Mouse (Mus musculus) embryonic facial prominence, embryonic 14.5 days (tissue): ENCODE data around the gene Naa38. TPM values are rescaled to one million over a fixed set of nuclear protein-coding genes. Genes with fewer than 3 reads are reported as not detected.
A peak's percentile ranks its signal among the peaks of the same experiment; 100 is the strongest.

ENCODE experiments used
- ATAC-seq: fragments of 200-750 bp; cut with Nextera tagmentation; 2 replicates; pipeline ENCODE4 v1.8.0; 2017; ENCODE audit warnings: low read depth, moderate number of reproducible peaks, moderate TSS enrichment
- DNase-seq: peaks from one replicate; pipeline ENCODE4 v3.0.0-alpha.2; 2015; ENCODE audit warnings: low spot score
- H3K27ac ChIP-seq: fragments of 300-500 bp; sonication (generic); replicated peaks from 2 replicates; pipeline ENCODE4 v1.5.1; 2014; ENCODE audit warnings: low read depth, mild to moderate bottlenecking, low read length, moderate library complexity
- H3K27me3 ChIP-seq: fragments of 300-500 bp; sonication (generic); replicated peaks from 2 replicates; pipeline ENCODE4 v1.6.1; 2014; ENCODE audit warnings: low read length; ENCODE audit not compliant: control insufficient read depth, insufficient read depth
- H3K36me3 ChIP-seq: fragments of 300-500 bp; sonication (generic); 2 replicates; pipeline ENCODE4 v1.6.1; 2014; ENCODE audit warnings: low read length, mixed read lengths; ENCODE audit not compliant: control insufficient read depth, insufficient read depth
- H3K4me1 ChIP-seq: fragments of 300-500 bp; sonication (generic); 2 replicates; pipeline ENCODE4 v1.6.1; 2014; ENCODE audit warnings: antibody characterized with exemption, low read length; ENCODE audit not compliant: control insufficient read depth, insufficient read depth
- H3K4me2 ChIP-seq: fragments of 300-500 bp; sonication (generic); 2 replicates; pipeline ENCODE4 v1.6.1; 2014; ENCODE audit warnings: low read depth, mild to moderate bottlenecking, low read length, moderate library complexity, mixed read lengths
- H3K4me3 ChIP-seq: fragments of 300-500 bp; sonication (generic); 2 replicates; pipeline ENCODE4 v1.5.1; 2014; ENCODE audit warnings: low read depth, mild to moderate bottlenecking, low read length
- H3K9ac ChIP-seq: fragments of 300-500 bp; sonication (generic); 2 replicates; pipeline ENCODE4 v1.6.1; 2014; ENCODE audit warnings: low read depth, mild to moderate bottlenecking, low read length, moderate library complexity, mixed read lengths
- H3K9me3 ChIP-seq: fragments of 300-500 bp; sonication (generic); 2 replicates; pipeline ENCODE4 v1.6.1; 2016; ENCODE audit warnings: low read length; ENCODE audit not compliant: control insufficient read depth
- WGBS: fragments of 180-500 bp; shearing (Covaris S2); extraction: QIAGEN DNeasy Blood & Tissue Kit; methylation state at CpG from one replicate; pipeline ENCODE4 v1.1.7; 2014; 5-methylcytosine and 5-hydroxymethylcytosine counted together
- polyA plus RNA-seq: library from polyadenylated mRNA; unstranded; fragments of >200 nt; fragmentation: Nextera tagmentation; extraction: Ambion mirVana; gene quantifications from 2 replicates; pipeline ENCODE4 v1.2.1, GENCODE M21; 2014

Gene Naa38
- polyA plus RNA-seq, 1 experiment from 2014 or later, result 177 TPM

DNA sequence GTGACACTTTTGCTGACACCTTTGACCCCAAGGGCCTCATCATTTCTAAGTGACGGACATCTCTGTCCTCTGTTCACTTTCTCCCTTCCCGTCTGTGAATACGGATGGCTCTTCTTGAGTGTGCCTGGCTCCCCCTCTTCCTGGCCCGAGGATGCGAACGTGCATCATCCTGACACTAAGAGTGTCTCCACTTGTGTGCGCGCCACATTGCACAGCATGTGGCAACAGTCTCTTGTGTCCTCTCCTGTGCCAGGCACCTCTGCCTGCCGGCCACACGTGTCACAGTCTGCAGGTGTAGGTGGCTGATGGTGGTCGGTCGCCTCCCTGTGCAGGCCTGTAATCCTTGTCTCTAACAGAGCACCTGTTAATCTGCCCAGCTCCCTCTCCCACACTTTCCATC is 23.7 kb upstream of the Naa38 start:
- H3K9ac ChIP-seq, result peak overlapping the region; percentile 47
- H3K4me2 ChIP-seq, result peak overlapping the region; percentile 41
- no peak for DNase-seq

DNA sequence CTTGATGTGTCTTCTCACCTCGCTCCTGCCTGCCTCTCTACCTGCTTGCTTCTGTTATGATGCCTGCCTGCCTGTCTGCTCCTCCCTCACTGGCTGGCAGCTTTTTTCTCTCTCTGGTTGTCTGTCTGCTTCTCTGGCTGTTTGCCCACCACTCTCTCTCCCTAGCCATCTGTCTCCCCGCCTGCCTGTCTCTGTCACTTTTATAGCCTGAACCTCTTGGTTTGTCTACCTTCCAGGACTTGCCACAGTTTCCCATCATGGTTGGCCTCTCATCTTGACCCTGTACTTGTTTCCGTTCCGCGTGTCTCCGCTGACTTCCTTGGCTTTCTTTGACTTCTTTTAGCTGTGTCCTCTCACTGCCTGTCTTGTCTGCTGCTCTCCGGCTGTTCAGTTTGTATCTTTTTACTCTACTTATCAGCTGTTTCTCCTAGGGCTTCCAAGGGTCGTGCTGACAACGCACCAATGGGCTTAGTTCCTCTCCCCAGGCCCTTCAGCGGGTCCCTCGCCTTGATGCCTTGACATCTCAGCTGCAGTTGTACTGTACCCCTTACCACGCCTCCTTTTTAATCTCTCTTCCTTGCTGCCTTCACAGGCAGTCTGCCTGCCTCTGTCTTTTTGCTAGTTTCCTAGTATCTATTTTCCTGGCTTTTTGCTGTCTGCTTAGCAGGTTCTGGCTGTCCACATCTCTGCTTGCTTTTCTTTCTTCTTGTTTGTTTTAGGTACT is 23.1 kb upstream of the Naa38 start:
- no peak overlapping the region for H3K4me3 ChIP-seq
- H3K4me2 ChIP-seq, result peak overlapping the region; percentile 41; the same call in 1 of the 2 replicates
- peak overlapping the region; percentile 100 for H3K27ac ChIP-seq
- H3K27me3 ChIP-seq, result no peaks in the 10 kb centered on the region
- peak overlapping the region; percentile 47; the same call in 1 of the 2 replicates for H3K9ac ChIP-seq
- WGBS, result 46% methylated on average over 12 of the region's 12 CpGs
- no peak for ATAC-seq
- no peak for DNase-seq
- peaks cover 18% of the 10 kb centered on the region for H3K4me1 ChIP-seq
- peaks cover 27% of the 10 kb centered on the region for H3K36me3 ChIP-seq
- no peaks in the 10 kb centered on the region for H3K9me3 ChIP-seq

More for the DNA sequence above, 23.7 kb upstream of the Naa38 start:
- no peak overlapping the region for H3K4me3 ChIP-seq
- peaks cover 18% of the 10 kb centered on the region for H3K4me1 ChIP-seq
- ATAC-seq, result no peak
- WGBS, result 49% methylated on average over 12 of the region's 12 CpGs
- H3K36me3 ChIP-seq, result peaks cover 27% of the 10 kb centered on the region
- H3K27me3 ChIP-seq, result no peaks in the 10 kb centered on the region
- H3K27ac ChIP-seq, result peak overlapping the region; percentile 100
- no peaks in the 10 kb centered on the region for H3K9me3 ChIP-seq

DNA sequence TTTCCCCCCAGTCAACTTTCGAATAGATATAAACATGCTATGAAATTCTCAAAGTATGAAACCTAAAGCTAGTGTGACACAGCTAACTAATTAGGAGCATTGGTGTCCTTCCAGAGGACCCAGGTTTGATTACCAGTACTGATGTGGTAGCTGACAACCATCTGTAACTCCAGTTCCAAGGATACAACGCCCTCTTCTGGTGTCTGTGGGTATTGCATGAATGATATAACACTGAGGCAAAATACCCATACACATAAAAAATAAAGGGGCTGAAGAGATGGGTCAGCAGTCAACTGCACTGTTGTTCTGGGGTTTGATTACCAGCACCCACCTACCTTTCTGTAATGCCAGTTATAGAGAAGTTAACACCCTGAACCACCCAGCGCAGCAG is 22.5 kb upstream of the Naa38 start:
- H3K4me3 ChIP-seq, result no peak overlapping the region
- H3K9ac ChIP-seq, result no peak overlapping the region
- H3K36me3 ChIP-seq, result peaks cover 27% of the 10 kb centered on the region
- no peak for DNase-seq
- H3K9me3 ChIP-seq, result no peaks in the 10 kb centered on the region
- ATAC-seq, result no peak
- H3K4me1 ChIP-seq, result peaks cover 18% of the 10 kb centered on the region
- no peak overlapping the region for H3K4me2 ChIP-seq
- 0 out of 2 replicates have a peak overlapping the region, but pooled peaks have one; percentile 100 for H3K27ac ChIP-seq
- WGBS, result 59% methylated on average over 3 of the region's 3 CpGs
- H3K27me3 ChIP-seq, result no peaks in the 10 kb centered on the region

DNA sequence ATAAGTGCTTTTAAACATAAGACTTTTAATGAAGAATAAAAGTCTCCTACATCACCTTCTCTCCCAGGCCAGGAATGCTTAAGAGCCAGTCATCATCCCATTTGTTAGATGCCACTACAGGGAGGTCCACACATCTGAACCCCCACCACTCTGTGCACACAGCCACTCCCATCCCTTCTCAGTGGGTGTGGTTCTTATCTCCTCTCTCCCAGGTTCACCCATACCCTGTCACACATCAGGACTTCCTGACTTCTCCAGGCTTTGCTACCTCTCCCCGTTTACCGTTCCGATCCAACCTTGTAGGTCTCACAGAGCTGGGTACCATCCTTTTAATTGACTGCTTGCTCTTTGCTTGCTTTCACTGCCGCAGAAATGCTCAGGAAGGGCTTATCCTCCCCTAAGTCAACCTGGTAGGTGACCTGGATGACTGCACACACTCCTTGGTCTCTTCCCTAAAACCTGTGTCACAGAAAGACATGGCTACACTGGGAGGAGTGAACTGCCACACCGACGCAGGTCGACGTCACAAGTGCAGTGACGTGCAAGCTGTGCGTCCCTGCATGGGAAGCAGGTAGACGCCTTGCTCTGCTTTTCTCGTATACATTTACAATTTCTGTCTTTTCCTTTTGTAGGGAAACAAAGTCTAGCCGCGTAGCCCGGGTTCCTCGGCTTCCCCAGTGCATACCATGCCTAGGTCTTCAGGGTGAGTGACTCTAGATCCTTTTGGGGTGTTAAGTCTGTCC is 21.9 kb upstream of the Naa38 start:
- Histone ChIP-seq H3K4me1 (peaks cover 18% of the 10 kb centered on the region), H3K27me3 (no peaks in the 10 kb centered on the region), H3K4me3 (no peak overlapping the region), H3K9me3 (no peaks in the 10 kb centered on the region), H3K27ac (no peak overlapping the region), H3K4me2 (no peak overlapping the region), H3K9ac (no peak overlapping the region), H3K36me3 (peaks cover 27% of the 10 kb centered on the region)
- ATAC-seq (no peak), DNase-seq (no peak)
- WGBS, result 92% methylated on average over 16 of the region's 16 CpGs

DNA sequence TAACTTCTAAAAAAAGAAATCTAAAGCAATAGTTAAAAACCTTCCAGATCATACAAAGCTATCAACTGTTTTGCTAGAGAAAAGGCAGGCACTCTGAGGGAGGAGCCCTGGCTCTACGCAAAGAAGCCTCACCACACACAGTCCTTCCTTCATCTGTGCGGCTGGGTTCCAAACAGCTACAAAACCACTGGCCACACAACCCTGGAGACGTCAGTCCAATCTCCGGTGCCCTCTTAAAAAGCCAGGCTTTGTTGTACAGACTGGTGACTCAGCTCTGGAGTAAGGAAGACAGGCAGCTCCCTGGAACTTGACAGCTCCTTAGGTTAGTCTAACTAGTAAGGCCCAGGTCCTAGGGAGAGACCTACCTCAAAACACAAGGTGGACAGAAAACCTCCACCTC is 19.6 kb upstream of the Naa38 start:
- Histone ChIP-seq H3K4me3 (no peak overlapping the region), H3K36me3 (peaks cover 27% of the 10 kb centered on the region), H3K27me3 (no peaks in the 10 kb centered on the region), H3K4me2 (no peak overlapping the region), H3K27ac (no peak overlapping the region), H3K4me1 (peaks cover 15% of the 10 kb centered on the region), H3K9ac (no peak overlapping the region), H3K9me3 (no peaks in the 10 kb centered on the region)
- ATAC-seq (no peak), DNase-seq (no peak)
- 82% methylated on average over 4 of the region's 4 CpGs for WGBS

DNA sequence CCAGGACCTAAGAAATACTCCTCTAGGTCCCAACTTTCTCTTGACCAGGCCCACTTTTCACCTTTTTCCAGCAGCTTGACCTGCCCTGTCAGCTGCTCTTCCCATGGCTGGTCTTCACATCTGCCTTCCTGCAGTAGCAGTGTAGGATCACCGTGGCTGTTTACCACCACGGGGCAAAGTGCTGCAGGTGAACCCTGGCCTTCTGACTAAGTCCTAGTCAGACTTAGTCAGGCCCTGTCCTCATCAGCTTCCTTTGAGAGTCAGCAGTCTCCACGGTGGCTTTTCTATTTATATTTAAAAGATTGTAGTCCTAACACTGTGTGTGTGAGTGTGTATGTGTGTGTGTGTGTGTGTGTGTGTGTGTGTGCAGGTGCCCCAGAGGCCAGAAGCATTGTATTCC is 17.5 kb upstream of the Naa38 start:
- H3K4me1 ChIP-seq, result peaks cover 1% of the 10 kb centered on the region; the same call in 1 of the 2 replicates
- H3K9me3 ChIP-seq, result no peaks in the 10 kb centered on the region
- no peak overlapping the region for H3K27ac ChIP-seq
- ATAC-seq, result no peak
- peaks cover 23% of the 10 kb centered on the region for H3K36me3 ChIP-seq
- 71% methylated on average over 3 of the region's 3 CpGs for WGBS
- no peak overlapping the region for H3K9ac ChIP-seq
- no peaks in the 10 kb centered on the region for H3K27me3 ChIP-seq
- H3K4me2 ChIP-seq, result no peak overlapping the region
- H3K4me3 ChIP-seq, result no peak overlapping the region
- no peak for DNase-seq

DNA sequence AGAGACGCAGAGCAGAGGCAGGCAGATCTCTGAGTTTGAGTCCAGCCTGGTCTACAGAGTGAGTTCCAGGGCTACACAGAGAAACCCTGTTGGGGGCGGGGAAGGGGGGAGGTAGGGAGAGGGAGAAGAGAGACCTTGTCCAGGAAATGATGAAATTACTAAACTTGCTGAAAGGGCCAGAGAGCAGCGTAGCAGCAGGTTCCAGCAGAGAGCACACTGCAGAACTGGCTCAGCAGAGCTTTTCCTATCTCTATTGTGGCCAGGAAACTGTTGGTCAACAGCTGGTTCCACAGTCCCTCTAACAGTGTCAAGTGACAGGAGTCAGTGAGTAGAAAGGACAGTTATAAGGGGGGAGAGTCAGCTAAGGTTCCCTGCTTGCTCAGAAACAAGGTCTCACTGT is 15.7 kb upstream of the Naa38 start:
- Histone ChIP-seq H3K9ac (no peak overlapping the region), H3K4me2 (no peak overlapping the region), H3K4me3 (no peak overlapping the region), H3K27ac (no peak overlapping the region), H3K27me3 (no peaks in the 10 kb centered on the region), H3K36me3 (peaks cover 6% of the 10 kb centered on the region; the same call in 1 of the 2 replicates), H3K9me3 (no peaks in the 10 kb centered on the region), H3K4me1 (peaks cover 4% of the 10 kb centered on the region; the same call in 1 of the 2 replicates)
- 85% methylated on average over 3 of the region's 3 CpGs for whole genome bisulfite sequencing
- ATAC-seq (no peak), DNase-seq (no peak)

DNA sequence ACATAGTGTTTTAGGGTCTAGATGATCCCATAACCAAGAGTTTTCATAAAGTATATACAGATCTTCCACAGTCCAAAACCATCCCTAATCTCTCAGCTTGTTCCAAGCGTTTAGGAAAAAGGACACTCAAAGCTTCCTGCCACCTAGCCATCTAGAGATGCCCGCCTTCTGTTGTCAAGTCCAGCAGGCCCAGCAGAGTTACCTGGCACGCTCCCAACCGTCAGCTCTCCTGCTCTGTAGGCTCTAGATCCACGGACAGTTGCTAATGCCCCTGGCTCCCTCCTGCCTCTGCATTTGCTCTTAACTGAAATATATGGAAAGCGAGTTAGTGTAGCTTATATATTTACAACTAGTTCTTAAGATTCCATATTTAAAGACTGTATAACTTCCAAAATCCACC is 13.9 kb upstream of the Naa38 start:
- Histone ChIP-seq H3K27me3 (no peaks in the 10 kb centered on the region), H3K9ac (no peak overlapping the region), H3K9me3 (no peaks in the 10 kb centered on the region), H3K27ac (no peak overlapping the region), H3K4me1 (peaks cover 4% of the 10 kb centered on the region; the same call in 1 of the 2 replicates), H3K4me2 (no peak overlapping the region), H3K4me3 (no peak overlapping the region), H3K36me3 (peaks cover under 1% of the 10 kb centered on the region; the same call in 1 of the 2 replicates)
- 87% methylated on average over 6 of the region's 6 CpGs for WGBS
- ATAC-seq, result no peak
- no peak for DNase-seq
